Mouse (Mus musculus) urinary bladder, adult 18-20 months (tissue): Measurements from ENCODE around the gene Arl8a.
"Not testable (repeated sequence)": the region's sequence is repeated elsewhere in the genome, so short reads cannot be mapped to it uniquely, and the experiment has no call there.

ENCODE experiments used
- DNase-seq, 2 experiments: peaks; one replicate each; pipeline ENCODE4 v3.0.0; 2022; ENCODE audit warnings: low spot score in 2 of 2, mixed read lengths in 2 of 2

The Arl8a gene

GRCm38 (mm10) chr1:135146077-135146945 lies at the start of gene Arl8a:
Gene Arl8a (plus strand): TSS chr1:135146824.
- DNase-seq = peak; percentile 53 to 79

- no peak for DNase-seq
Measured at GRCm38 (mm10) chr1:135097441-135097840, 49.2 kb upstream of the Arl8a start.

- DNase-seq = no peak
Measured at GRCm38 (mm10) chr1:135098441-135098840, 48.2 kb upstream of the Arl8a start.

- no peak for DNase-seq
Measured at GRCm38 (mm10) chr1:135100400-135100799, 46.2 kb upstream of the Arl8a start.

GRCm38 (mm10) chr1:135105124-135105523 lies 41.5 kb upstream of the Arl8a start, which contains the start of gene Lgr6:
Gene Lgr6 (minus strand): TSS chr1:135105276.
- no peak for DNase-seq

GRCm38 (mm10) chr1:135105951-135106350 lies 40.7 kb upstream of the Arl8a start:
- peak; percentile 25 to 54 for DNase-seq

GRCm38 (mm10) chr1:135108611-135109010 lies 38.0 kb upstream of the Arl8a start:
- DNase-seq = no peak

GRCm38 (mm10) chr1:135110075-135110474 lies 36.5 kb upstream of the Arl8a start:
- DNase-seq = peak; percentile 22 to 55

GRCm38 (mm10) chr1:135111271-135111670 lies 35.4 kb upstream of the Arl8a start:
- not testable (repeated sequence) for DNase-seq

GRCm38 (mm10) chr1:135112661-135113060 lies 34.0 kb upstream of the Arl8a start:
- no peak for DNase-seq

GRCm38 (mm10) chr1:135124573-135125363 lies 21.9 kb upstream of the Arl8a start:
- DNase-seq = no peak

GRCm38 (mm10) chr1:135125990-135126389 lies 20.6 kb upstream of the Arl8a start:
- DNase-seq = no peak

- DNase-seq = no peak
Measured at GRCm38 (mm10) chr1:135126443-135127027, 20.1 kb upstream of the Arl8a start.

- DNase-seq = no peak
Measured at GRCm38 (mm10) chr1:135128011-135128441, 18.6 kb upstream of the Arl8a start.

GRCm38 (mm10) chr1:135128986-135129385 lies 17.6 kb upstream of the Arl8a start:
- no peak for DNase-seq

GRCm38 (mm10) chr1:135129543-135130183 lies 17.0 kb upstream of the Arl8a start:
- DNase-seq = no peak

- DNase-seq = no peak
Measured at GRCm38 (mm10) chr1:135130376-135131018, 16.1 kb upstream of the Arl8a start.

- DNase-seq = no peak
Measured at GRCm38 (mm10) chr1:135131034-135131433, 15.6 kb upstream of the Arl8a start.

GRCm38 (mm10) chr1:135131560-135131959 lies 15.1 kb upstream of the Arl8a start:
- no peak for DNase-seq

GRCm38 (mm10) chr1:135132473-135132872 lies 14.2 kb upstream of the Arl8a start, which contains the start of gene Ptpn7:
Gene Ptpn7 (plus strand): TSS chr1:135132700.
- peak in 1 of 2 experiments; percentile 35 for DNase-seq

- DNase-seq = no peak
Measured at GRCm38 (mm10) chr1:135132893-135133369, 13.7 kb upstream of the Arl8a start.
